Mouse (Mus musculus): ENCODE measurements at regions not wholly inside any gene's neighbourhood (a gene's known extent, or its start where the extent isn't known, plus 50 kb on each side); places are given as distances from the start of the nearest gene placed in this dataset.

- no peaks in the 10 kb centered on the region for H3K9me3 ChIP-seq
- no peak overlapping the region for H3K9ac ChIP-seq
- no peaks in the 10 kb centered on the region for H3K4me1 ChIP-seq
- no peak for ATAC-seq (ENCODE audit: insufficient read depth, low FRiP score, low read depth)
- H3K36me3 ChIP-seq, result no peaks in the 10 kb centered on the region
- WGBS, result 52% methylated on average over 2 of the region's 2 CpGs
- no peak overlapping the region for H3K27ac ChIP-seq
- H3K4me3 ChIP-seq (replicated peaks), result no peak overlapping the region
- no peak overlapping the region for H3K4me2 ChIP-seq
- no peaks in the 10 kb centered on the region for H3K27me3 ChIP-seq (replicated peaks)
Observed at GRCm38 (mm10) chr12:27037922-27038321, 304.5 kb downstream of the Sox11 start.

DNA sequence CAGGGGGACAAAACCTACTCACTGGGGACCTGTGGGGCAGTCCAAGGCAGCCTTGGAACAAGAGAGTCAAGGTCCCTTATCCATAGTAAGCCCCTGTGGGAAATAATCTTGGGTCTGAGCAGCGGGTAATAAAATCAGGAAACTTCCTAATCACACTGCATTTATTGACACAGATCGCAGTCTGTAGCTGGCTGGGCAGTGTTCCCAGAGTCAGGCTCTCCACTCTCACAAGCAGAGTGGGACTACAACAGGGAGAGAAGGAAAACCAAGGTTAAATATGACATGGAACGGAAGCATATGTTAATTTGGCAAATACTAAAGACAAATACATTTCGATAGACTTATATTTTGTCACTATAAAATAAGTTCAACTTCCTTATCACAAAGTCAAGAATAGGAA is 322.6 kb downstream of the Sox11 start:
- Histone ChIP-seq H3K4me1 (no peaks in the 10 kb centered on the region), H3K4me3 (replicated peaks) (no peak overlapping the region), H3K9me3 (no peaks in the 10 kb centered on the region), H3K27ac (no peak overlapping the region), H3K27me3 (replicated peaks) (no peaks in the 10 kb centered on the region), H3K36me3 (no peaks in the 10 kb centered on the region), H3K9ac (no peak overlapping the region), H3K4me2 (no peak overlapping the region)
- WGBS, result 52% methylated on average over 4 of the region's 4 CpGs
- ATAC-seq (ENCODE audit: insufficient read depth, low FRiP score, low read depth), result no peak

- ATAC-seq (ENCODE audit: insufficient read depth, low FRiP score, low read depth), result no peak
- Histone ChIP-seq H3K9me3 (no peaks in the 10 kb centered on the region), H3K4me2 (no peak overlapping the region), H3K36me3 (no peaks in the 10 kb centered on the region), H3K27me3 (replicated peaks) (no peaks in the 10 kb centered on the region), H3K27ac (no peak overlapping the region), H3K4me3 (replicated peaks) (no peak overlapping the region), H3K4me1 (no peaks in the 10 kb centered on the region), H3K9ac (no peak overlapping the region)
- WGBS, result 54% methylated on average over 7 of the region's 7 CpGs
Observed at GRCm38 (mm10) chr12:27018366-27018765, 324.0 kb downstream of the Sox11 start.

DNA sequence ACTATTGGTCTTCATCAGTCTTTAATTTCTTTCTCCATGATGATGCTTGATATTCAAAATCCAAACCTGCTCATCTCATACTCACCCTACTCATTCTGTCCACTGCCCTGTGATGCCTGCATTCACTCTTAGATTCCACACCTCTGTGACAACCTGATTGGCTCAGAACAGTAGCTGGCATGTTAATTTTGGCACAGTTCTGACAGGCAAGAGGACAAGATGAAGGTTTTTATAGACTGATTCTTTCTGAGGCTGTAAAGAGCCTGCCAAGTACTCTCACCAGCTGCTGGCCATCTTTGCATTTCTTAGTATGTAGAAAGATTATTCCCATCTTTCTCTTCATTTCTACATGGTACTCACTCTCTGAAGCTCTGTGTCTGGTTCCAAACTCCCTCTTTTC is 343.1 kb downstream of the Sox11 start:
- no peak for ATAC-seq (ENCODE audit: insufficient read depth, low FRiP score, low read depth)
- Histone ChIP-seq H3K4me2 (no peak overlapping the region), H3K9me3 (no peaks in the 10 kb centered on the region), H3K4me1 (no peaks in the 10 kb centered on the region), H3K9ac (no peak overlapping the region), H3K4me3 (replicated peaks) (no peak overlapping the region), H3K36me3 (no peaks in the 10 kb centered on the region), H3K27me3 (replicated peaks) (no peaks in the 10 kb centered on the region), H3K27ac (no peak overlapping the region)

DNA sequence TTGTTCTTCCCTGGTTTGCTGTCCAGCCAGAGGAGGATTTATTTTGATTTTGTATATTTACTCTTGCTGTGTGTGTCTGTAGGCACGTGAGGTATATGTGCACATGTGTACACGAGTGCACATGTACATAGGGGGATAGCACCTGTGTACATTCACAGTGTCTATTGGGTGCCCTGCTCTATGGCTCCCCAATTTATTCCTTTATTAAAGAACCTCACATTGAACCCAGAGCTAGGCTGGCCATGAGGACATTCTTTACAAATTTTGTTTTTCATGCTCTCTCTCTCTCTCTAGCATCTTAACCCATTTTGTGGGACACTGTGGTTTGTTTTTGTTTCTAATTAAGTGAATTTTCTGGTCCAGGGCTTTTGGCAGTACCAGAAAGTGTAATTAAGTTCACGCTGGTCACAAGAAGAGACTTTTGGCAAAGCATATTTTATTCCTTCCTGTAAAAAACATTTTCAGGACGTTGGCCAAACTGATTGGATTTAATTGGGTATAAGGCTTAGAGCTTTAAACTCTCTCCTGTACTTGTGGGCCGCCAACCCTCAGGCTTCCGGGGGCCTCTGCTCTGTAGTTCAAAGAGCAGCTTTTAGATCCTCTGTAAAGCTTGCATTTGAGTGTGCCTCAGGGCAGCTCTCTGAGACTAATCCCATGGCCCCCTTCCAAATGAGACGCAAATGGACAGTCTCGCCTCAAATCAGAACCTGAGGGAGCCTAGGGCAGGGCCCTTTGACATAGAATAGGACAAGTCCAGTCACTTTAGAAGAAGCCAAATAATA is 365.9 kb downstream of the Sox11 start:
- no peak overlapping the region for H3K9ac ChIP-seq
- H3K4me1 ChIP-seq, result no peaks in the 10 kb centered on the region
- no peak overlapping the region for H3K4me2 ChIP-seq
- 56% methylated on average over 8 of the region's 8 CpGs for WGBS
- no peaks in the 10 kb centered on the region for H3K27me3 ChIP-seq (replicated peaks)
- H3K27ac ChIP-seq, result no peak overlapping the region
- H3K36me3 ChIP-seq, result no peaks in the 10 kb centered on the region
- H3K4me3 ChIP-seq (replicated peaks), result no peak overlapping the region
- no peaks in the 10 kb centered on the region for H3K9me3 ChIP-seq
- no peak for ATAC-seq (ENCODE audit: insufficient read depth, low FRiP score, low read depth)

DNA sequence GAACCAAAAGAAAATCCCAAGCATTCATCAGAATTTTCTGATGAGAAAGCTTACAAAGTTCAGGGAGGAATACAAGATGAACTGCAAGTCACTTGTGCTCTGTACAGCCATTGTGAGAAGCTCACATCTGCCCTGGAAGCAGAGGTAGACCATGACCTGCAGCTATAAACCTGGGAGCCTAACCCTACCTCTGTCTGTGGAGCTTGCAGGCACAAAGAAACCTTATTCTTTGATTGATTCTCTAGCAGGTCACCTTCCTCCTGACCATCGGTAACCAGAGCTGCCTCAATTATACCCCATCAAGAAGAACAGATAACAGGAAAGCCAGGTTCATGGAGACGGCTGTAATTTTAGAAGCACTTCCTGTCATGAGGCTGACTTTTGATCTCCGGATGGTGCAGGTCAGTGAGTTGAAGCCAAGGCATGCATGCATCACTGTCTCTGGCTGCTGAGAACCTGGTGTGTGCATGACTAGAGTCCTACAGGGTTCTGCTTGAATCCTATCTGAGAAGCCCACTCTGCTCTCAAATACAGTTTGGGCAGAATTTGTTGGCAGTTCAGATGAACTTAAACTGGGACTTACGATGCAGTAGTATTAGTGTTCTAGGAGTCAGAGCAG is 369.8 kb downstream of the Sox11 start:
- H3K9ac ChIP-seq, result no peak overlapping the region
- H3K36me3 ChIP-seq, result no peaks in the 10 kb centered on the region
- H3K27ac ChIP-seq, result no peak overlapping the region
- ATAC-seq (ENCODE audit: insufficient read depth, low FRiP score, low read depth), result no peak
- H3K4me2 ChIP-seq, result no peak overlapping the region
- H3K4me3 ChIP-seq (replicated peaks), result no peak overlapping the region
- H3K9me3 ChIP-seq, result no peaks in the 10 kb centered on the region
- 57% methylated on average over 4 of the region's 4 CpGs for WGBS
- H3K27me3 ChIP-seq (replicated peaks), result no peaks in the 10 kb centered on the region
- H3K4me1 ChIP-seq, result no peaks in the 10 kb centered on the region

DNA sequence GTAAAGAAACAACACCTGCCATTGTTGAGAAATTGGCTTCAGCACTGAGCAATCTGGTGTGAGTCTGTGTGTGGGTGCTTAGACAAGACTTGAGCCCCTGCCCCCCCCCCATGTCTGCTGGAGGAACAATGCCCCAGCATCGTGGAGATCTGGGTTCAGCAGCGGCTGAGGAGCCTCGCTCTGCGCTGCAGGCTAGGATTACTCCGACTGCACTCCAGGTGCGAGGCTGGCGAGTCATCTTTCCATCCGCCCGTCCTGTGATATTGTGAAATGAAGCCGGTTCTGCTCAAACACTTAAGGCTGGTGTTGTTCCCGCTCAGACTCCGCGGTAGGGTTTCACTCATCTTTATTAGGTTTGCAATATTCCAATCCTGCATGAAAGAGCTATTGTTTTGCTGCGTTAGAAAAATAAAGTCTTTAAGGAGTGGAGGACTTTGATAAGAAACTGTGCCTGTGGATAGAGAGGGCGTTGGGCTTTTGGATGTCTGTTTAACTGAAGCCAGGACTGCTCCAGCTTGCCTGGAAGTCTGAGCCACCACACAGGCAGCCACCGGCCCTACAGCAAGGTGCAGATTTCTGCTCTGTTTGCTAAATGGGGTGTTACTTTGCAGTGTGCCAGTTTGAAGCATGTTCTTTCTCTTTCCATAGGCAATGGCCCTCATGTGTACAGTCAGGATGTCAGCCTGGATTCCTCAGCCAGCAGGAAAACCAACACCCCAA is 375.2 kb downstream of the Sox11 start:
- H3K4me1 ChIP-seq, result no peaks in the 10 kb centered on the region
- no peak overlapping the region for H3K4me3 ChIP-seq (replicated peaks)
- no peak overlapping the region for H3K9ac ChIP-seq
- ATAC-seq (ENCODE audit: insufficient read depth, low FRiP score, low read depth), result peak; percentile 71
- no peaks in the 10 kb centered on the region for H3K36me3 ChIP-seq
- H3K27me3 ChIP-seq (replicated peaks), result no peaks in the 10 kb centered on the region
- 0 out of 2 replicates have a peak overlapping the region, but pooled peaks have one; percentile 28 for H3K4me2 ChIP-seq
- no peaks in the 10 kb centered on the region for H3K9me3 ChIP-seq
- H3K27ac ChIP-seq, result no peak overlapping the region
- WGBS, result 48% methylated on average over 16 of the region's 16 CpGs

DNA sequence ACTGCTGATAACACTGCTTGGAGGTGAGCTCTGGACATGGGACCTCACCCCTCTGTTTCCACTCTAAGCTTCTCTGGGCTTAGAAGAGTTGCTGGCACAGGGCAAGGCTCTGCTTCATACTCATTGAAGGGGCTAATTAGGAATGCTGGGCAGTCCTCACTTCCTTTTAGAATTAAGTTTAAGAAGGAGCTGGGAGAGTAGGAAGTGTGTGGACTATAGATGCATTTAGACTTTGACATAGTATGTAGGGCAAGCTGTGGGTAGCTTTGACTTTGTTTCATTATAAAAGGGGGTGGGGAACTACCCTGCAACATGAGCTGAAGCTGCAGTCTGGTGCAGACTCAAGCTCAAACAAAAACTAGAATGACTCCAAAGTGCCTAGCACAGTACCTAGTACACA is 378.5 kb downstream of the Sox11 start:
- Histone ChIP-seq H3K9ac (no peak overlapping the region), H3K4me1 (no peaks in the 10 kb centered on the region), H3K4me3 (replicated peaks) (no peak overlapping the region), H3K9me3 (no peaks in the 10 kb centered on the region), H3K27me3 (replicated peaks) (no peaks in the 10 kb centered on the region), H3K36me3 (no peaks in the 10 kb centered on the region), H3K4me2 (no peak overlapping the region), H3K27ac (no peak overlapping the region)
- no peak for ATAC-seq (ENCODE audit: insufficient read depth, low FRiP score, low read depth)

DNA sequence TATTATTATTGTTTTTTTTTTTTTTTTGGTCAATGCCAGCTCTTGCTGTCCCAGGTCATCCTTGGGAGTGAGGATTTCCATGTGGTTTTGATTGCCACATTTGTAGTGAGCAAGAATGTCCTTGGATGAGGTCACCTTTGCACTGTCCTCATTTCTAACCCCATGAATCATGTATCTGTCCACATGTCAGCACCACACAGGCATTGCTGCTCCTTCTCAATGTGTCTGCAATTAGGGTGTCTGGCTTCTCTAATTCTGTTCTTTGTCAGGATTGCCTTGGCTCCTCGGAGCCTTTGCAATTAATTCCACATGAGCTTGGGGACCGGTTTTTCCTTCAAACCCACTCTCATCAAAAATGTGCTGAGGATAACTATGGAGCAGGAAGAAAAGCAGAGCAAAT is 402.5 kb downstream of the Sox11 start:
- 56% methylated on average over 2 of the region's 2 CpGs for WGBS
- no peak for ATAC-seq (ENCODE audit: insufficient read depth, low FRiP score, low read depth)

GRCm38 (mm10) chr12:26937836-26938235 is 404.5 kb downstream of the Sox11 start:
- no peak overlapping the region for H3K4me3 ChIP-seq (replicated peaks)
- H3K36me3 ChIP-seq, result no peaks in the 10 kb centered on the region
- ATAC-seq (ENCODE audit: insufficient read depth, low FRiP score, low read depth), result no peak
- no peaks in the 10 kb centered on the region for H3K4me1 ChIP-seq
- no peaks in the 10 kb centered on the region for H3K9me3 ChIP-seq
- no peaks in the 10 kb centered on the region for H3K27me3 ChIP-seq (replicated peaks)
- 64% methylated on average over 3 of the region's 3 CpGs for WGBS
- H3K9ac ChIP-seq, result no peak overlapping the region
- no peak overlapping the region for H3K4me2 ChIP-seq
- H3K27ac ChIP-seq, result no peak overlapping the region

More for the DNA sequence above, 402.5 kb downstream of the Sox11 start:
- H3K4me2 ChIP-seq, result no peak overlapping the region
- no peaks in the 10 kb centered on the region for H3K9me3 ChIP-seq
- H3K4me1 ChIP-seq, result no peaks in the 10 kb centered on the region
- no peak overlapping the region for H3K27ac ChIP-seq
- no peak overlapping the region for H3K9ac ChIP-seq
- no peak overlapping the region for H3K4me3 ChIP-seq (replicated peaks)
- no peaks in the 10 kb centered on the region for H3K36me3 ChIP-seq
- no peaks in the 10 kb centered on the region for H3K27me3 ChIP-seq (replicated peaks)

GRCm38 (mm10) chr12:26936696-26937458 is 405.5 kb downstream of the Sox11 start:
- H3K4me3 ChIP-seq (replicated peaks), result no peak overlapping the region
- no peaks in the 10 kb centered on the region for H3K9me3 ChIP-seq
- no peaks in the 10 kb centered on the region for H3K36me3 ChIP-seq
- ATAC-seq (ENCODE audit: insufficient read depth, low FRiP score, low read depth), result no peak
- H3K4me1 ChIP-seq, result no peaks in the 10 kb centered on the region
- no peak overlapping the region for H3K27ac ChIP-seq
- no peak overlapping the region for H3K9ac ChIP-seq
- no peak overlapping the region for H3K4me2 ChIP-seq
- 49% methylated on average over 5 of the region's 5 CpGs for WGBS
- H3K27me3 ChIP-seq (replicated peaks), result no peaks in the 10 kb centered on the region

Measured in stomach, embryonic 15.5 days (tissue).